Mouse (Mus musculus): ENCODE results near the gene Armh2. TPM values are rescaled to one million over a fixed set of nuclear protein-coding genes. Genes with fewer than 3 reads are reported as not detected.
A peak's percentile ranks its signal among the peaks of the same experiment; 100 is the strongest.
"Not testable (repeated sequence)": the region's sequence is repeated elsewhere in the genome, so short reads cannot be mapped to it uniquely, and the experiment has no call there.

The Armh2 gene
- total RNA-seq, 2 experiments from 2014 or later, result not detected

GRCm38 (mm10) chr13:24756756-24757155 lies 15.7 kb downstream of the Armh2 start:
- intact Hi-C loops (cut with DNase I), result no loop called here
- DNase-seq, result no peak

GRCm38 (mm10) chr13:24757820-24758564 lies 17.0 kb downstream of the Armh2 start:
- no peak for DNase-seq
- intact Hi-C loops (cut with DNase I), result no loop called here

GRCm38 (mm10) chr13:24759451-24759850 lies 18.4 kb downstream of the Armh2 start:
- DNase-seq, result no peak
- intact Hi-C loops (cut with DNase I), result no loop called here

GRCm38 (mm10) chr13:24760351-24760870 lies 19.4 kb downstream of the Armh2 start:
- DNase-seq, result peak; percentile 51 to 58
- intact Hi-C loops (cut with DNase I), result loop anchor here (2.0 kb wide), 1 partner anchor 40 kb away; the partner anchor contains the start of gene BC005537

GRCm38 (mm10) chr13:24761083-24761402 lies 20.0 kb downstream of the Armh2 start:
- DNase-seq, result no peak
- intact Hi-C loops (cut with DNase I), result loop anchor here (2.0 kb wide), 1 partner anchor 40 kb away; the partner anchor contains the start of gene BC005537

- peak; percentile 93 for DNase-seq
- intact Hi-C loops (cut with DNase I), result loop anchor here (2.0 kb wide), 1 partner anchor 39 kb away; the partner anchor contains the start of gene BC005537
Measured at GRCm38 (mm10) chr13:24761403-24762227, 20.6 kb downstream of the Armh2 start, which contains the start of gene Gmnn. TSS of gene Gmnn (minus strand) at chr13:24761923.

- DNase-seq, result no peak
- intact Hi-C loops (cut with DNase I), result no loop called here
Measured at GRCm38 (mm10) chr13:24762254-24762653, 21.2 kb downstream of the Armh2 start.

GRCm38 (mm10) chr13:24767809-24768208 lies 26.8 kb downstream of the Armh2 start:
- DNase-seq; intact Hi-C loops (cut with DNase I): not testable (repeated sequence)

- intact Hi-C loops (cut with DNase I); DNase-seq: not testable (repeated sequence)
Measured at GRCm38 (mm10) chr13:24771482-24771881, 30.4 kb downstream of the Armh2 start.

GRCm38 (mm10) chr13:24776146-24776844 lies 35.3 kb downstream of the Armh2 start:
- DNase-seq, result peak; percentile 58 to 75
- intact Hi-C loops (cut with DNase I), result loop anchor here (5.0 kb wide), 3 partner anchors 64 to 294 kb away; no protein-coding TSS in a partner anchor

- intact Hi-C loops (cut with DNase I), result loop anchor here (5.0 kb wide), 3 partner anchors 66 to 296 kb away; no protein-coding TSS in a partner anchor
- DNase-seq, result no peak
Measured at GRCm38 (mm10) chr13:24778026-24778425, 37.0 kb downstream of the Armh2 start.

GRCm38 (mm10) chr13:24778706-24779380 lies 37.8 kb downstream of the Armh2 start:
- DNase-seq, result peak in 1 of 2 experiments; percentile 25
- intact Hi-C loops (cut with DNase I), result loop anchor here (5.0 kb wide), 3 partner anchors 67 to 297 kb away; no protein-coding TSS in a partner anchor

GRCm38 (mm10) chr13:24781916-24782315 lies 40.9 kb downstream of the Armh2 start:
- intact Hi-C loops (cut with DNase I), result loop anchor here (5.0 kb wide), 1 partner anchor 290 kb away; no protein-coding TSS in a partner anchor
- no peak for DNase-seq

- intact Hi-C loops (cut with DNase I), result no loop called here
- peak; percentile 45 to 55 for DNase-seq
Measured at GRCm38 (mm10) chr13:24786014-24786490, 45.0 kb downstream of the Armh2 start.

GRCm38 (mm10) chr13:24787477-24787876 lies 46.4 kb downstream of the Armh2 start:
- intact Hi-C loops (cut with DNase I), result no loop called here
- DNase-seq, result no peak

- DNase-seq, result peak; percentile 36 to 41
- intact Hi-C loops (cut with DNase I), result no loop called here
Measured at GRCm38 (mm10) chr13:24791349-24791748, 50.3 kb downstream of the Armh2 start.

GRCm38 (mm10) chr13:24792411-24793045 lies 51.5 kb downstream of the Armh2 start:
- DNase-seq, result peak in 1 of 2 experiments; percentile 30
- intact Hi-C loops (cut with DNase I), result no loop called here

Measured in heart, postnatal 10 days (tissue).